Mouse (Mus musculus): ENCODE data around the gene Tmem117.

The Tmem117 gene

DNA sequence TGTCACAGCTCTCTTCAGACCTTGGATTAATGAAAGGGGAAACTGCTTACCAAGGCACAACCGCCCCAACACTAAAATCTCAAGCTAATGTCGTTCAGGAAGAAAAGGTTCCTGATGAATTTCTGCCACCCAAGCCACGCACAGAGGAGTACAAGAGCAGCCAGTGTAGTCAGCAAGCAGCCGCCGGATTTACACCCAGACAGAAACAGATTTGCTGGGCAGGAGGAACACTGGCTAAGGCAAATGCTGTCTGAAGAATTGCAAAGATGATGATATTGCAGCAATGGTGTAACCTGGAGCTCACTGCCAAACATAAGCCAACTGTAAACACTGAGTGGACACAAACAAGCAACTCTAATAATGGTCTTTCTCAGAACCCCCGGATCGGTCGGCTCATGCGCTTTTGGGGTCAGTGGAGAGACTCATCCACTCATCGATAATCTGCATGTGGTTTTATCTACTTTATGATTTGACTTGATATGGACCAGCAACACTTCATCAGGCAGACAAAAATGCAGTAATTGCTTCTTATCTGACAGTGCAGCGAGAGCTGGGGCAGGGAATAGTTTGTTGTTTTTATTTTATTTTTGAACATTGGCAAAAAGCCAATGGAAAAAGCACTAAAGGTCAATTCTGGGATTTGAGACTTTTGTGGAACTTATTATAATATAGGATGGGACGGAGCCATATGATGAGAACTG, 509.8 kb downstream of the Tmem117 start:
- DNase-seq (ENCODE audit: low spot score in 2 of 2) = no peak

DNA sequence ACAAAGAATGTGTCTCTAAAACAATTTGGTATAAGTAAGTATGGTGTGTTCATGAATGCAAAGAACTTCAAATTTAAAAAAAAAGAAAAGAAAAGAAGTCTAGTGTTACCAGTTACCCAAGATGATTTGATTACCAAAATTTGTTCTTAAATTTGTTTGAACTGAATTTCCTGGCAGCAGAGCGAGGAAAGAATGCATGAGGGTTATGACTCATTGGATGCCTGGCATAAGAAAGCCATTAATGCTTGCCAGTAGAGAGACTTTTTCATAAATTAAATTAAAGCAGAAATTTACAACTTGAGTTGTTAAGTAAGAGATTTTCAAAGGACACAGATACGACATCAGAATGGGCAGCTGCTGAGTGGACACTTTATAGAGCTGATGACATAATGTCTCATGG, 515.1 kb downstream of the Tmem117 start:
- DNase-seq (ENCODE audit: low spot score in 2 of 2) = no peak

DNA sequence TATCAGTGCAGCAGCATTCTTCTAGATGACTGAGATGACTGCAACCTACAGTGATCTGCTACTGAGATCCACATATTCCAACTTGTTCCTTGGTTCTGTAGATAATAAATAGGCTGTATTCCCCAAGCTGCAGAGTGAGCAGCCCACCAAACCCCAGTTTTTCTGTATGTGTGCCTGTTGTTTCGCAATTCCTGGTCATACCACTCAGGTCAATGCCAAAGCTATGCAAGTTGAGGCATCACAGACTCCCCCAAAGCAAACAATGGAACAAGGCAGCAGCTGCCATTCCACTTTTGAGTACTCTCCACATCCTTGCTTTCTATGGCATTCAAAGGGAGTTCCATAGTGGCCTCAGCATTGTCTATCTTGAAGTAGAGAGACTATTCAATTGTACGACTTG, 516.1 kb downstream of the Tmem117 start:
- DNase-seq (ENCODE audit: low spot score in 2 of 2) = no peak

All from left cerebral cortex, adult 9 months (tissue).